Comparison of ENCODE assay signal across 11 mouse cellular contexts in the genomic region with DNA sequence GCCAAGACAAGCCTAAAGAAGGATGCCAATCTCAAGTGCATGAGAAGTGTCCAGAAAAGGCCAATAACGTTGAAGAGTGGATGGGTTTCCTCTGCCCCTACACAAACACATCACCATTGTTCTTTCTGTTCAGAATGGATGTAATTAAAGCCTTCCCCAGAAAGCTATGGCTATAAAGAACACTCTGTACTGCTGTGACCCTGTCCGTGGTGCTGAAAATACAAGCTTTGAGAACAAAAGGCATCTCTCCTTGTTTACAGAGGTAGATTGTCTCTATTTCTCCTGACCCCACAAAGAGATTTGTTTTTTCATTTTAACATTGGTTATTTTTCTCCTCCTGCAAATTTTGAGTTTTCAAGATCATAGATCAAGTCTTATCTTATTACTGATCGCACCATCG.
DNase-seq lines count a peak whose midpoint lies in the region; TF ChIP-seq lines count a peak whose summit lies in the region.
"Had no signal": no experiment of that assay in that cellular context is flagged by ENCODE, and none has a peak within 500 bp of the region (broad histone marks: within the 10 kb centered on the region; RNA-seq: fewer than 3 reads in every experiment).

No protein-coding gene starts in this region.

- no peak overlapping the region for H3K27ac ChIP-seq in kidney, adult 2 months (ENCODE audit: insufficient read depth, low read depth, low read length)
- H3K27ac ChIP-seq: embryonic facial prominence, embryonic 15.5 days; liver, embryonic 15.5 days; stomach, embryonic 15.5 days had no signal

- H3K4me3 ChIP-seq in kidney, adult 2 months (ENCODE audit: insufficient read depth, low read depth, low read length) = no peak overlapping the region
- H3K4me3 ChIP-seq: embryonic facial prominence, embryonic 15.5 days; liver, embryonic 15.5 days; stomach, embryonic 15.5 days had no signal

- no peaks in the 10 kb centered on the region for H3K36me3 ChIP-seq in kidney, adult 2 months (ENCODE audit: control insufficient read depth, insufficient read depth, low read length)
- H3K36me3 ChIP-seq: embryonic facial prominence, embryonic 15.5 days; liver, embryonic 15.5 days; stomach, embryonic 15.5 days had no signal

- no peaks in the 10 kb centered on the region for H3K27me3 ChIP-seq in kidney, adult 2 months (replicated peaks; ENCODE audit: control insufficient read depth, insufficient read depth, low read length)
- H3K27me3 ChIP-seq: embryonic facial prominence, embryonic 15.5 days; liver, embryonic 15.5 days; stomach, embryonic 15.5 days had no signal

- peak; percentile 29 for DNase-seq in kidney, adult 2 months
- DNase-seq in kidney, adult 11 months = no peak
- DNase-seq in ES-CJ7 (ENCODE audit: low read depth, low spot score) (peak; percentile 64), MN1 (ENCODE audit: low spot score) (no peak)
- peak; percentile 15 for DNase-seq in adrenal gland, postnatal 25 days
- DNase-seq in lung, postnatal 36 days = peak; percentile 27
- no peak for DNase-seq in left cerebral cortex, postnatal 36 days (ENCODE audit: low spot score in 2 of 2)
- DNase-seq in layer of hippocampus, postnatal 14 days (ENCODE audit: low spot score in 2 of 2) = no peak

- no peak for TF ChIP-seq CTCF in kidney, adult 2 months (conservative IDR thresholded peaks at IDR 0.05; ENCODE audit: insufficient read depth, insufficient read length, low read depth, low read length)

- WGBS in kidney, adult 2 months = 43% methylated on average over 4 of the region's 4 CpGs

- no peaks in the 10 kb centered on the region for H3K4me1 ChIP-seq in kidney, adult 2 months (ENCODE audit: control insufficient read depth, insufficient read depth, low read length)
- H3K4me1 ChIP-seq: embryonic facial prominence, embryonic 15.5 days; liver, embryonic 15.5 days; stomach, embryonic 15.5 days had no signal

- intact Hi-C loops in left cerebral cortex, postnatal 36 days (cut with DNase I) = no loop called here

- TF ChIP-seq POLR2A in kidney, adult 2 months (IDR thresholded peaks at IDR 0.05; ENCODE audit: low read depth, low read length) = no peak

Comparison
In these comparisons a context has a peak if more than half of its experiments do, and no peak if none do; other contexts are left out.
1. DNase-seq: peak in kidney, adult 2 months (single experiment), ES-CJ7 (single experiment), adrenal gland, postnatal 25 days (single experiment) and lung, postnatal 36 days (single experiment); none in kidney, adult 11 months (single experiment), left cerebral cortex, postnatal 36 days (0 of 2), layer of hippocampus, postnatal 14 days (0 of 2) and MN1 (single experiment).